Mouse (Mus musculus) spleen, adult 2 months (tissue): ENCODE measurements around the gene Sp6. TPM values are rescaled to one million over a fixed set of nuclear protein-coding genes. Genes with fewer than 3 reads are reported as not detected.
A peak's percentile ranks its signal among the peaks of the same experiment; 100 is the strongest.

Source experiments
- DNase-seq, 2 experiments: peaks; one replicate each; pipeline versions ENCODE4 v3.0.0 to v3.0.0-alpha.2; 2012 to 2021; ENCODE audit warnings: low spot score in 2 of 2, low read depth in 1 of 2
- H3K27ac ChIP-seq: fragments of 200-500 bp; 2 replicates; pipeline ENCODE4 v1.5.1; 2012; ENCODE audit warnings: low read length, inconsistent platforms; ENCODE audit not compliant: insufficient read depth
- H3K27me3 ChIP-seq: fragments of 200-500 bp; 2 replicates; pipeline ENCODE4 v1.6.1; 2012; ENCODE audit warnings: mild to moderate bottlenecking, moderate library complexity, low read length, inconsistent platforms; ENCODE audit not compliant: control insufficient read depth, insufficient read depth
- H3K36me3 ChIP-seq: fragments of 200-500 bp; 2 replicates; pipeline ENCODE4 v1.6.1; 2012; ENCODE audit warnings: mild to moderate bottlenecking, low read length, inconsistent platforms; ENCODE audit not compliant: control insufficient read depth, insufficient read depth
- H3K4me1 ChIP-seq: fragments of 200-500 bp; 2 replicates; pipeline ENCODE4 v1.6.1; 2011; ENCODE audit warnings: inconsistent platforms; ENCODE audit not compliant: control insufficient read depth, insufficient read depth, insufficient read length
- H3K4me3 ChIP-seq: fragments of 200-500 bp; 2 replicates; pipeline ENCODE4 v1.5.1; 2011; ENCODE audit warnings: mild to moderate bottlenecking, inconsistent platforms; ENCODE audit not compliant: insufficient read depth, insufficient read length; ENCODE audit errors: extremely low read depth
- CTCF ChIP-seq: fragments of 200-500 bp; IDR thresholded peaks from 2 replicates; pipeline ENCODE4 v1.5.1; 2011; ENCODE audit warnings: mild to moderate bottlenecking, inconsistent platforms; ENCODE audit not compliant: insufficient read depth, insufficient read length, insufficient replicate concordance; ENCODE audit errors: extremely low read depth
- POLR2A ChIP-seq: fragments of 200-500 bp; IDR thresholded peaks from 2 replicates; pipeline ENCODE4 v1.6.1; 2011; ENCODE audit warnings: low read depth, low read length, inconsistent platforms
- WGBS: fragments of 180-500 bp; shearing (Covaris S2); methylation state at CpG from one replicate; pipeline ENCODE4 v1.1.7; 2018; 5-methylcytosine and 5-hydroxymethylcytosine counted together
- polyA plus RNA-seq: library from polyadenylated mRNA; depleted of rRNA; stranded (reverse); fragments of >200 nt; gene quantifications from 2 replicates; pipeline ENCODE4 v1.2.3, GENCODE M21; 2012

Gene Sp6
- polyA plus RNA-seq, 1 experiment = 0.57 TPM

- 85% methylated on average over 5 of the region's 5 CpGs for WGBS
- Histone ChIP-seq H3K4me1 (peaks cover 13% of the 10 kb centered on the region; the same call in 1 of the 2 replicates), H3K4me3 (no peak overlapping the region), H3K27ac (peak overlapping the region; percentile 14; the same call in 1 of the 2 replicates), H3K27me3 (no peaks in the 10 kb centered on the region), H3K36me3 (0 out of 2 replicates have a peak, but pooled peaks cover 1% of the 10 kb centered on the region)
- no peak for DNase-seq
- no peak for TF ChIP-seq CTCF
- no peak for TF ChIP-seq POLR2A
Observed at GRCm38 (mm10) chr11:96969280-96969722, 43.9 kb upstream of the Sp6 start.

- Histone ChIP-seq H3K4me1 (peaks cover 13% of the 10 kb centered on the region; the same call in 1 of the 2 replicates), H3K36me3 (0 out of 2 replicates have a peak, but pooled peaks cover 1% of the 10 kb centered on the region), H3K27me3 (no peaks in the 10 kb centered on the region), H3K27ac (peak overlapping the region; percentile 32; the same call in 1 of the 2 replicates), H3K4me3 (no peak overlapping the region)
- WGBS = 79% methylated on average over 1 of the region's 1 CpGs
- DNase-seq = no peak
- no peak for TF ChIP-seq POLR2A
- TF ChIP-seq CTCF = no peak
Observed at GRCm38 (mm10) chr11:96969746-96970145, 43.4 kb upstream of the Sp6 start.

- Histone ChIP-seq H3K36me3 (0 out of 2 replicates have a peak, but pooled peaks cover 1% of the 10 kb centered on the region), H3K27ac (no peak overlapping the region), H3K4me1 (peaks cover 13% of the 10 kb centered on the region; the same call in 1 of the 2 replicates), H3K27me3 (no peaks in the 10 kb centered on the region), H3K4me3 (no peak overlapping the region)
- DNase-seq = no peak
- no peak for TF ChIP-seq CTCF
- no peak for TF ChIP-seq POLR2A
- 72% methylated on average over 3 of the region's 3 CpGs for WGBS
Observed at GRCm38 (mm10) chr11:96970341-96970740, 42.9 kb upstream of the Sp6 start.

- H3K27me3 ChIP-seq = no peaks in the 10 kb centered on the region
- TF ChIP-seq CTCF (no peak), POLR2A (no peak)
- WGBS = 91% methylated on average over 5 of the region's 5 CpGs
- H3K27ac ChIP-seq = no peak overlapping the region
- no peak for DNase-seq
- no peak overlapping the region for H3K4me3 ChIP-seq
- H3K36me3 ChIP-seq = 0 out of 2 replicates have a peak, but pooled peaks cover 1% of the 10 kb centered on the region
- peaks cover 10% of the 10 kb centered on the region; the same call in 1 of the 2 replicates for H3K4me1 ChIP-seq
Observed at GRCm38 (mm10) chr11:96972906-96973305, 40.3 kb upstream of the Sp6 start.

GRCm38 (mm10) chr11:96973426-96973964, 39.7 kb upstream of the Sp6 start:
- Histone ChIP-seq H3K4me3 (no peak overlapping the region), H3K4me1 (peaks cover 7% of the 10 kb centered on the region; the same call in 1 of the 2 replicates), H3K36me3 (0 out of 2 replicates have a peak, but pooled peaks cover 1% of the 10 kb centered on the region), H3K27me3 (no peaks in the 10 kb centered on the region), H3K27ac (peak overlapping the region; percentile 32)
- WGBS = 94% methylated on average over 5 of the region's 5 CpGs
- TF ChIP-seq CTCF (no peak), POLR2A (no peak)
- no peak for DNase-seq

- no peak for TF ChIP-seq CTCF
- TF ChIP-seq POLR2A = no peak
- no peak for DNase-seq
- Histone ChIP-seq H3K27ac (peak overlapping the region; percentile 44; the same call in 1 of the 2 replicates), H3K4me3 (no peak overlapping the region), H3K27me3 (no peaks in the 10 kb centered on the region), H3K4me1 (peaks cover 2% of the 10 kb centered on the region; the same call in 1 of the 2 replicates), H3K36me3 (0 out of 2 replicates have a peak, but pooled peaks cover 1% of the 10 kb centered on the region)
- WGBS = 60% methylated on average over 5 of the region's 5 CpGs
Observed at GRCm38 (mm10) chr11:96974813-96975212, 38.4 kb upstream of the Sp6 start.
